Mouse (Mus musculus) stomach, postnatal 0 days (tissue): ENCODE measurements around the gene Sumo1.
A peak's percentile ranks its signal among the peaks of the same experiment; 100 is the strongest.

ENCODE experiments used
- CTCF ChIP-seq: IDR thresholded peaks from 2 replicates; pipeline ENCODE4 v1.5.1; 2016; ENCODE audit warnings: antibody characterized with exemption, low read depth, mild to moderate bottlenecking, moderate library complexity
- EP300 ChIP-seq: optimal IDR thresholded peaks from 2 replicates; pipeline ENCODE3; 2016; ENCODE audit warnings: antibody characterized with exemption

DNA sequence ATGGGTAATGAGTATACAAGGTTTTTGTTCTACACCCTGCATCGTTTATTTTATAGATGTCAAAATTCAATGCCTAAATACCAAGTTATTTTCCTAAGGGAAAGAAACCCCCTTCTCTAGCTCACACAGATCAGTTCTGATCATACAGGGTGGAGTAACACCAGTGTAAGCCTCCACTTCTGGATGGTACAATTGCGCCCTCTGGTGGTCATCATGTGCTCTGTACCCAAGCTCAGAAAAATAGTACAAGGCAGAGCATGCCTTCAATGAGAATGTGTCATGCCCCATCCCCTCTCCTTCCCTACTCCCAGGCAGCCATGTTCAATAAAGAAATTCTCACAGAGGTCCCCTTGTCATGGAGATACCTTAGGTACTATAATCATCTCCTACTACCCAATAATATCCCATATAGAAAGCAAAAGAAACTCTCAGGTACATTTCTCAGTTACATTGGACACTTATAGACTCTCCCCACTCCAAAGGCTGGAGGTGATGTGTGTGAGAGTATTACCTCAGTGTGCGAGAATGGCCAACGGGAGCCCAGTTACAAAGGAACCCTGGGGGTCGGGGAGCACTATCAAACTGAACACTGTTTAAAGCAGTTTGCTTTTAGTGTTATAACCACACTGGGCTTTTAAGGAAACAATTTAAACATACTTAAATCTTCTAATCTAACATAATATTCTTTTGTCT, 47.2 kb downstream of the Sumo1 start:
- peak; percentile 99 for TF ChIP-seq CTCF
- no peak for TF ChIP-seq EP300
